Mouse (Mus musculus) heart, postnatal 25 days (tissue): ENCODE measurements around the gene Creb5. TPM values are rescaled to one million over a fixed set of nuclear protein-coding genes. Genes with fewer than 3 reads are reported as not detected.

ENCODE experiments used
- DNase-seq: peaks from one replicate; pipeline ENCODE4 v3.0.0; 2022; ENCODE audit warnings: low spot score
- intact Hi-C: fragments of 180-260 bp; cut with DNase I; formaldehyde crosslinking; loops from one replicate; pipeline ENCODE4 v1.15.1; 2025
- total RNA-seq, 2 experiments: library from RNA; stranded (reverse); gene quantifications; 2 replicates each; pipeline ENCODE4 v1.2.3; 2021

Creb5 gene
- total RNA-seq, 2 experiments from 2014 or later = 9.3 to 10.9 TPM

- no peak for DNase-seq
- intact Hi-C loops = no loop called here
These were observed 26.5 kb downstream of the Creb5 start for GRCm38 (mm10) chr6:53313604-53314003.

GRCm38 (mm10) chr6:53314126-53314525 is 27.1 kb downstream of the Creb5 start:
- intact Hi-C loops = no loop called here
- DNase-seq = no peak

DNA sequence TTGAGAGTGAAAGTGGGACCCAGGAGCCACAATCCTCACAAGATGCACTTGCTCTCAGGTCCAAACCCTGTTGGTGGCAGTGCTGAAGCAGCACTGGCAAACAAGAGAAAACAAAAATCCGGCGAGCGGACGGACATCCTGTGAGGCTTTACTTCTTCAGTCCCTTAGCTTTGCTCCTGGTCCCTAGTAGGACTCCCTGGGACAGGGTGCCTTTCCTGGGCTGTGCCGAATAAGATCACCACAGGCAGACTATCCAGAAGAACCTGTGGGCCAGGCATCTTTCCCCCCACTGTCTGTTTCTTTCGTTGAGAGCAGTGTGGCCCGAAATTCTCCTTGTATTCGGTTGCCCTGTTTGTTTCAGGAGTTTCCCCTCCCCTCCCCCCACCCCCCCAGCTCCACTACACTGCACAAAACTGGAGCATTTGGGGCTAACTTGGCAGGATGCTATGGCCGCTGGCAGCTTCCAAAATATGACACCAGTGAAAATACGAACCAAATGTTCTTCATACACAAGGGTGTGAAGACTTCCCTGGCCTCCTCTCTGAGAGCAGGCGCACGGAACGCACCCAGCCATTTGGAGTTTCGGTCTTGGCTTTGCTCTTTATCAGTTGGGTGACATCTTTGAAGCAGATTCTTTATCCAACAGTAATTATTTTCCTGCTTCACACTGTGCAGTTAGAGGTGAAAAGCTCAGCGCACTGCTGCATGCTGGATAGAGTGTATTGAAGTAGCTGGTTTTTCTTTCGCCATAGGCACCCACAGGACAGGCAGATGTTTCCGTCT is 32.7 kb downstream of the Creb5 start:
- DNase-seq = peak; percentile 43
- intact Hi-C loops = no loop called here

GRCm38 (mm10) chr6:53337398-53337797 is 50.3 kb downstream of the Creb5 start:
- intact Hi-C loops = no loop called here
- peak; percentile 66 for DNase-seq

GRCm38 (mm10) chr6:53352311-53352960 is 65.4 kb downstream of the Creb5 start:
- peak; percentile 14 for DNase-seq
- intact Hi-C loops = no loop called here

DNA sequence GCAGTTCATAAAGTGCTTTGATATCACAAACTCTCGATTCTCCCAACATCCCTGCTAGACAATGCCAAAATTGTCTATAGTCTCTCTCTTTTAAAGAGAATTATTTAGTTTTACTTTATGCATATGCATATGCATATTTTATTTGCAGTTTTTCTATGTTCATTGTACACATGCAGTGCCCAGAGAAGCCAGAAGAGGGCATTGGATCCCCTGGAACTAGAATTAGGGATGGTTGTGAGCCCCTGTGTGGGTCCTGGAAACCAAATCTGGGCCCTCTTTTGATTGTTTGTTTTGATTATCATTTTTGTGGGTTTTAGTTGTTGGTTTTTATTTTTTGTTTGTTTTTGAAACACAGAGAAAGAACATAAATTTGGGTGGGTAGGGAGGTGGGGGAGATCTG is 69.3 kb downstream of the Creb5 start:
- intact Hi-C loops = no loop called here
- DNase-seq = no peak

- intact Hi-C loops = no loop called here
These were observed 76.5 kb downstream of the Creb5 start for GRCm38 (mm10) chr6:53363535-53363934.

GRCm38 (mm10) chr6:53363981-53364391 is 76.9 kb downstream of the Creb5 start:
- intact Hi-C loops = no loop called here
- DNase-seq = no peak

More at GRCm38 (mm10) chr6:53363535-53363934, 76.5 kb downstream of the Creb5 start:
- no peak for DNase-seq

- DNase-seq = no peak
- intact Hi-C loops = no loop called here
These were observed 82.1 kb downstream of the Creb5 start for GRCm38 (mm10) chr6:53369147-53369546.

DNA sequence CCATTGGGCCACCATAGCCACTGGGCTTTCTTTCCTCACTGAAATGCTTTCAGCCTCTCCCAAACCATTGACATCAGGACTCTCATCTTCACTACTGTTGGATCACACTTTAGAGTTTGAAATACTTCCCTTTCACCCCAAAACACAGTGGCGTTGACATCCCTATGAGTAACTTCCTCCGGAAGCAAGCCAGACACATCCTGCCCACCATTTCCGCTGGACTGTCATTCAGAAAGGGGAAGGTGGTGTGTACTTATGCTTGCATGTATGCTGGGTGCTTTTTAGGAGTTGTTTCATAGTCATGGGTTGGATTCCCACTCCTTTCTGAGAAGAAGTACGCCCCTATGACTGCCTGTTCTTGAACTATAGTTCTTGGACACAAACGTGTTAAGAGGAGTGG is 82.9 kb downstream of the Creb5 start:
- intact Hi-C loops = no loop called here
- DNase-seq = no peak

- intact Hi-C loops = no loop called here
These were observed 84.9 kb downstream of the Creb5 start for GRCm38 (mm10) chr6:53371962-53372361.

GRCm38 (mm10) chr6:53374315-53374941 is 87.4 kb downstream of the Creb5 start:
- intact Hi-C loops = no loop called here
- no peak for DNase-seq

More at GRCm38 (mm10) chr6:53371962-53372361, 84.9 kb downstream of the Creb5 start:
- no peak for DNase-seq

- intact Hi-C loops = no loop called here
- no peak for DNase-seq
These were observed 102.2 kb downstream of the Creb5 start for GRCm38 (mm10) chr6:53389277-53389676.

GRCm38 (mm10) chr6:53390413-53390812 is 103.3 kb downstream of the Creb5 start:
- intact Hi-C loops = no loop called here
- peak; percentile 19 for DNase-seq

DNA sequence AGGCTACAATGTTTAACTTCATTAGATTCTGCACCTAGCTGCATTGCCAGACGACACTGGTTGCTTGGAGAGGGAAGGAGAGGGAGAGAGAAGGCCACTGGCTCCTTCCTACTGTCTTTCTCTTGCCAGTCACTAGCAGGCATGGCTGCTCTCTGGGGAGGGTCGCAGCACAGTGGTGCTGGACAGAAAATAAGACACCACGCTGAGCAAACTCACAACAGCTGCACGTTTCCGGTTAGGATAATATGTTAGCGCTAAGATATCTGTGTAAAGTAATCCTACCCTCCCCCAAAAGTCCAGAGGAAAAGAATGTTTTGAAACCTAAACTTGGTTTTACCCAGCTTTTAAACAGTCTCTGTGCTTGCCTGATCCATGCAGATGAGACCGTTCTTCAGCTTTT is 107.0 kb downstream of the Creb5 start:
- intact Hi-C loops = no loop called here
- no peak for DNase-seq

GRCm38 (mm10) chr6:53395208-53395607 is 108.1 kb downstream of the Creb5 start:
- no peak for DNase-seq
- intact Hi-C loops = no loop called here

DNA sequence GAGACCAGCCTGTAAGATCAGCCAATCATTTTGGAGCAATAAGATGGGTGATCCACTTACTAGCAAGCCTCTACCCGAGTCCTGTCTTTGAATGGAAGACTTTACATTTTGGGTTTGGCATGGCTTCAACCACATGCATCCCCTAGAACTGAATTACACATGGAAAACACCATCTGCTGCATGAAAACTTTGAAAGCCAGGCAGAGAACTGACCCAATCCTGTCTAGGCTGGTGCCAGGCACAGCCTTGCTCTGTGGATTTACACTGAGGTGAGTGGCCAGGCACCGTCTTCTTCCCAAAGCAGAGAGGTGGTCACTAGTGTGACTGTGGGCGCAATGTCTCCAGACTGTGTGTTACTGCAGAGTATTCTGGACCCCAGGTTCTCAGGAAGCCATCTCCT is 109.4 kb downstream of the Creb5 start:
- DNase-seq = no peak
- intact Hi-C loops = no loop called here

GRCm38 (mm10) chr6:53397797-53398196 is 110.7 kb downstream of the Creb5 start:
- intact Hi-C loops = no loop called here
- no peak for DNase-seq

GRCm38 (mm10) chr6:53398297-53399140 is 111.4 kb downstream of the Creb5 start:
- intact Hi-C loops = no loop called here
- DNase-seq = no peak

DNA sequence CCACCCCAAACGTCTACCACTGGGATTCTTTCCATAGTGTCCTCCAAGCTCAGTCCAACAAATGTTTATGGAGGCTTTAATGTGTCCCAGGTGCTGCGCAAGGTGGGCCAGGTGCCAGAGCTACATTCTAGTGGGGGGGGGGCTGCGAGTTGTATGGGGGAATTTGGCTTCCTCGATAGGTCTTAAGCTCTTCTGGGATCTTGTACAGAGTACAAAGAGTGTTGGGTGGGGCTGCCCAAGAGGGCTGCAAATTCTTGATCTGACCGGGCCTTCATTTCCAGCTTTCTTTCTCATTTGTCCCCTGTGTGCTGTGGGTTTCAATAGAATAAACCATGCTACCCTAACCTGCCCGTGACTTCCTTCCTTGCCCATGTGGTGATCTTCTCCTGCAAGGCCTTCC is 114.3 kb downstream of the Creb5 start:
- intact Hi-C loops = no loop called here
- no peak for DNase-seq
